Mouse (Mus musculus): ENCODE measurements around the gene Srsf10.

Srsf10 gene

DNA sequence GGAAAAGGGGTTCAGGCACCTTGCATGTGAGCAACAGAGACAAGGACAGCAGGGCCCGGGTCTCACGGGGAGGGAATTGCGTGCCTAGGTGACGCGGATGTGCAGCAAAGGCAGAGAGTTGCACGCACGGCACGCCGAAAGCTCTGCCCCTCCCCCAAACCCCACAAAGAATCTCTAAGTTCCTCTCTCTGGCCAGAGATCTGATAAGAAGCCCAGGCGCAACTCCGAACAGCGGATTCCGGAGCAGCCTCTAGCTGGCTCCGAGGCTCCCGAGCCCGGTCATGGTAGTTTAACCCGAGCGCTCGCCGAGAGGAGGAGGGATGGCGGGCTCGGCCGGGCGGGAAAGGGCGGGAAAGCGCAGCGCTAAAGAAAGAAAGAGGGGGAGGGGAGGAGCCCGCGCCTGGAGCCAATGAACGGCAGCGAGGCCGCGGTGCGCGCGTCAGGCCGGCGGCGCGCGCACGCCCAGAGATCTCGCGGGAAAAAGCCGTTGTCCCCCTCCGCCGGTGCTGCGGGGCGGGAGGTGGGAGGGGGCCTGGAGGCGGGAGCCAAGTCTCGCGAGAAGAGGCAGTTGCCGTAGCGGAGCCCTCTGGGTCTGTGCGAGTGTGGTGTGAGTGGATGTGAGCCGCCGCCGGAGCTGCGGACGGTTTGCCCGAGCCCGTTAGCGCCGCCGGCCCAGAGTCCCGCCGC, at the start of gene Srsf10:
TSS of gene Srsf10 (plus strand) at position 212 of the 687 bp plus-strand sequence.
- in situ Hi-C loops (cut with MboI; ENCODE audit: unreplicated experiment in 2 of 2): loop anchor here in 1 of 2 experiments (10.0 kb wide), 1 partner anchor 931 kb away; the partner anchor contains the start of gene Rsrp1

DNA sequence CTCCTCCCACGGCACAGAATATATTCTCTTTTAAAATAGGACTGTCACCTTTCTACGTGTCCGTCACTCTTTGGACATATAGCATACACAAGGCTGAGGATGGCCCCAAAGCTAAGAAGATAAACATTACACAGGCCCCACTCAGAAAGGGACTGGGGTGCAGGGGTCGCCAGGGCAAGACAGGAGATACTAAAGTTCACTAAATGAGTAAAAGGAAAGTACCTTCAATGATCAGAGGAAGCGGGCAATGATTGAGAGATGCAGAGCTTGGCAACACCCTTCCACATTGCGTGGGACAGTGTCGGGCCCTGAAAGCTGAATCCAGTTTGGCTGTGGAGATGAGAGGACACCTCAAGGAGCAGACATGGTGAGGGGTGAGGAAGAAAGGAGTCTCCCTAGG, 40.7 kb upstream of the Srsf10 start:
- in situ Hi-C loops (cut with MboI; ENCODE audit: unreplicated experiment in 2 of 2): no loop called here

DNA sequence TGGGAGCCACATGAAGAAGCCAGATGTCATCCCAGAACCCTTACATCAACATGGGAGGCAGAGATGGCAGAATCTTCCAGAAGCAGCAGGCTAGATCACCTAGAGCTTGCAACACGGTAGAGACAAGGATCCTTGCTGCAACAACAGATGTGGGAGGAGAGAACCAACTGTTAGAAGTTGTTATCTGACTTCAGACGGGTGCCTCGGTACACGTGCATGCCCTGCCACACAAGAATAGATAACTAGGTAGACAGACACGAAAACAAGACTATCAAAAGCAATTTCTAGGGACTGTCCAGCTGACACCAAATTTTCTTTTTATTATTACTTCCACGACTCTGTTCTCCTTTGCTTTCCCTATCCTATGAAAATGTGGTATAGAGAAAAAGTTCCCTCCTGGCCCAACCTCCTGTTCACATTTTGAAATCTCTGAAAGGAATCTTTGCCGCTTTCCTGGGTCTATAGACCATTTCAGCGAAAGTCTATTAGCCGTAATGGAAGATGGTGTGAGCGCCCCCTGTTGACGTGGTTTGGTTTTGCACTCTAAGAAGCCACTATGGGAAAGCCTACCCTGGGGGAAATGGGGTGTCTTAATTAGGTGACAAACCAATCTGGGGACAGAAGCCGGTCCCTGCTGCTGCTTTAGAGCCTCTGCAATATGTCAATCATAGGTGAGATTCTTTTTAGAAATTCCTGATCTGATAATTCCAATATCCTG, 38.5 kb upstream of the Srsf10 start:
- in situ Hi-C loops (cut with MboI; ENCODE audit: unreplicated experiment in 2 of 2): no loop called here

DNA sequence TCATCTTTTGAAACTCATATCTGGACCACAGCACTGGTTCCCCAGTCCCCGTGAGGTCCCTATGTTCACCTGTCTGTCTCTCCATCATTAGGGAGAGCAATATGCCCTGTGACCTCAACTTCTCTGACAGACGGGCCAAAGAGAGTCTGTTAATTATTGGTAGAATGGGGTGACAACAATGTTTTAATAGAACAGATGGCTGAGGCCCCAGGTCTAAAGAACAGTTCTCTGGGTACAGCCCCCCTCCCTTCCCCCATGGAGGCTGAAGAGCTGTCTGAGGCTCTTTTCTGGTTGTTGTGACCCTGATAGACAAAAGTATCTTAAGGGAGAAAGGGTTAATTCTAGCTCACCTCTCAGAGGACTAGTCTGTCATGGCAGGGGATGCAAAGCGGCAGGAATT, 37.2 kb upstream of the Srsf10 start:
- in situ Hi-C loops (cut with MboI; ENCODE audit: unreplicated experiment in 2 of 2): no loop called here

DNA sequence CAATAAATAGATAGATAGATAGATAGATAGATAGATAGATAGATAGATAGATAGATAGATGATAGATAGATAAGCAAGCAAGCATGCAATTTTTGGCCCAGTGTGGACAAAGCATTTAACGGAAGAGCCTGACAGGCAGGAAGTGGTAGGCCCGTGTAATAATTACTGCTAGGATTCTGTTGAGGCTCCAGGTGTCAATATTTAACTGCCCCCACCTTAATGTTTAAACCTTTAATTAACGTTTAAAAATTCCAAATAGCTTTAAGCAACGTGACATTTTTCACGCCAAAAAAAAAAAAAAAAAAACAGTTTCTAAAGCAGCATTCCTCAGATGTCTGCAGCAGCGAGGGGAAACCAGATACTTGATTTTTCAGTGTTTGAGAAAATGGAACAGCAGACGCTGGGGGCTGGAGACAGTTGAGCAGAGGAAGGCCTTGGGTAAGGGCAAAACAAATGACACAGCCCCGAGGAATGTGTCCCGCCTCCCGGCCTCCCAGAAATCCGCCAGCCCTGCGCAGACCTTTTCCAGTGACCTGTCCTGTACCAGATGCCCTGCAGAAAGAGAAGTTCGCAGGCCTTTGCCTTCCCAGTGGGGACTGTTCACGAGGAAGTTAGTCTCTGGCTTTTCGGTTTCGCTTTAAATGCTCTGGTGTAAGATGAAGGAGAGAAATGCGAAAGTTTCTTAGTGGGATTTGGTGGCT, 35.6 kb upstream of the Srsf10 start:
- in situ Hi-C loops (cut with MboI; ENCODE audit: unreplicated experiment in 2 of 2): no loop called here

DNA sequence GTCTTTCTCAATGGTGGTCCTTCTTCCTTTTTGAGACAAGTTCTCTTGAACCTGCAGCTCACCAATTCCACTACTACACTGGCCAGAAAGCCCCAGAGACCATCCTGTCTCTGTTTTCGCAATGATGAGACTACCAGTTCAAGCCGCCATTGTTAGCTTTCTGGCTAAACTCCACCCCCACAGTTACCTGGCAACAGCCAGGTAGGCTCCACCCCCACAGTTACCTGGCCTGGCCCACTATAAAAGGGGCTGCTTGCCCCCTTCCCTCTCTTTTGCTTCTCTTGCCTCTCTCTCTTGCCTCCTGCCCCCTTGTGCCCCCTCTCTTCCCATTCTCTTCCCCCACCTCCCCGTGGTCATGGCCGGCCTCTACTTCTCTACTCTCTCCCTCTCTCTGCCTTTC, 33.8 kb upstream of the Srsf10 start:
- in situ Hi-C loops (cut with MboI; ENCODE audit: unreplicated experiment in 2 of 2): no loop called here

DNA sequence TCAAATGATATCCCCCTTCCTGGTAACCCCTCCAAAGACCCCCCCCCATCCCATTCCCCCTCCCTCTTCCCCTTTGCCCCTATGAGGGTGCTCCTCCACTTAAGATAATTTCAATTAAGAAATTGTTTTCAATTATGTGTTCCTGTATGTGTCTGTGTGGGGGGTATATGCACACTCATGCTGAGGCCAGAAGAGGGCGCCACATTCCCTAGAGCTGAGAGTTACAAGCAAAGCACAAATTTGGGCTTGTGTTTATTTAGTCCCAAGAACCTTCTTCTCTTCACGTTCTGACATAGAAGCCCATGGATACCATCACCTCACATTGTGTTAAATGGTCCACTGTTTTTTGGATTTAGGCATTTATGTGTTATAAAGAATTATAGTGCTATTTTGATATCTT, 32.2 kb upstream of the Srsf10 start:
- in situ Hi-C loops (cut with MboI; ENCODE audit: unreplicated experiment in 2 of 2): no loop called here

DNA sequence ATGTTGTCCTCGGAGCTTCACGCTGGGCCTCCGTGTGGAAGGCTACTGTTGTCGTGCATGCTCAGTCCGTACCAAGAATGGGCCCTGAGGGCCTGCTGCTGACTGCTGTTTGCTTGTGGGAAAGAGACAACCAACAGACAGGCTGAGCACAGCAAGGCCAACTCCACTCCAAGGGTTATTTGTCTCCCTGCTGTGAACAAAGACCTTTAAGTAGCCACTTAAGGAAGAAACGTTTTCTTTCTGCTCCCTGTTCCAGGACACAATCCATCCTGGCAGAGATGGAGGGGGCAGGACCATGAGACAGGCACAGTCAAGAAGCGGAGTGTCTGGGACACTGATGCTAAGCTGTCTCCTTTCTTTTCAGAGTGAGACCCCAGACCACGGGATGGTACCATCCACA, 31.3 kb upstream of the Srsf10 start:
- in situ Hi-C loops (cut with MboI; ENCODE audit: unreplicated experiment in 2 of 2): no loop called here

DNA sequence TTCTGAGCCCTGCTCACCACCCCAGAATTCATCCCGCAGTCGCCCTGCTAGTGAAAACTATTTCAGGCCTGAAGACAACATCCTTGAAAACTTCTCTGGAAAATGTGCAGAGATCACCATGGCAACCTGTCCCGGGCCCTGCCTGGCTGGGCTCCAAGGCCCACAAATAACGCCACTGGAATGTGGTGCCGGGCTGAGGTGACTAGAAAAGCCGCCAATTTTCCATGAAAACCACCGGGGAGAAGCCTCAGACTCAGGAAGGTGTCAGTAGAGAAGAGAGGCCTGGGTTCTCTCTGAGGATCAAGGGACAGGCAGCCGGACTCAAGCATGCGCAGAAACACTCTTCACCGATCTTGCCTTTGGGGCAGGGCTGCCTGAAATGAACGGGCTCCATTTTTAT, 27.1 kb upstream of the Srsf10 start:
- in situ Hi-C loops (cut with MboI; ENCODE audit: unreplicated experiment in 2 of 2): no loop called here

DNA sequence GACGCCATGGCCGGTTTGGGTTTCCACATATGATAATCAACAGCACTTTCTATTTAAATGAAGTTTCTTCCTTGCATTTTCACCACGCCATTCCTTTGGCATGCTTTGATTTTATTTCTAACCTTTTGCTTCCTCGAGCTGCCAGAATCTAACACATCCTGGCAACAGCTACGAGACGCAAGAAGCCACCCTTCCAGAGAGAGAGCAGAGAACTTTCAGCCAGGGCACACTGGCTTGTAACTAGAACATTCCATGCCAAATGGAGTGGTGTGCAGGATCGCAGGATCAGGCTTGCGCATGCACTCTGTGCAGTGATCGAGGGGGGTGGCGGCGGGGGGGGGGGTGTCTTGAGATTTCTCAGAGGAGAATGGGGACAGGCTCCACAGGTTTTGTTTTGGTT, 23.5 kb upstream of the Srsf10 start:
- in situ Hi-C loops (cut with MboI; ENCODE audit: unreplicated experiment in 2 of 2): no loop called here

DNA sequence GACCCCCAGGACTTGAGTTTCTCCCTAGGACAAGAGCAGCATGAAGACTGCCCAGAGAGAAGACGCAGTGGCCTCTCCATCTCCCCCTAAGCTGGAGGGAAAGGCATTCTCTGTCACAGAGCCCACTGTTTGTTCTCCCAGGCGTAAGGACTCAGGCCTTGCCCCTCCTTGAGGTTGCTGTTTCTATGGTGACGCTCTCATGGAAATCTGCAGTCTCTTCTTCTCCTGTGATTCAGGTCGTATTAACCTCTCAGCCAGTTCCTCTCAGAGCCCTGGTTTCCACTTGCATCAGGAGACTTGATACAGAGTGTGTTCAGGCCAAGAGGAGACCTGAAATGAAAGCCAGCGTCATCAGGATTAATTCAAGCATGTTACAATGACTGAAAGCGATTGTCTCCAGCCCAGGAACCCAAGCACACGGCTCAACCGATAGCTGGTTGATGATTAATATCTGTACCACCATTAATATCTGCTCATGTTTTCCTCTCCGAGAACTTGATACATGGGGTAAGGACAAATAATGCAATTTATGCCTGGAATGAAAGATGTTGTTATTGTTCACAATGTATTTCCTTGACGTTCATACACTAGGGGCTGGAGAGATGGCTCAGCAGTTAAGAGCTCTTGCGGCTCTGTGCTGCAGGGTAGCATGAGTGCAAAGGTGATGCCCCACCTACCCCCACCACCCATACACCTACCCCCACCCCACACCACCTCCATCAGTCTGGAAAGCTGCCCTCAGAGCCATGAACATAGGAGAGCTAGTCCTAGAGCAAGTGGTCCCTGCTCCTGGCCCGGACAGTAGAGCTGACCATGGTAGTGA, 22.0 kb upstream of the Srsf10 start:
- in situ Hi-C loops (cut with MboI; ENCODE audit: unreplicated experiment in 2 of 2): no loop called here

DNA sequence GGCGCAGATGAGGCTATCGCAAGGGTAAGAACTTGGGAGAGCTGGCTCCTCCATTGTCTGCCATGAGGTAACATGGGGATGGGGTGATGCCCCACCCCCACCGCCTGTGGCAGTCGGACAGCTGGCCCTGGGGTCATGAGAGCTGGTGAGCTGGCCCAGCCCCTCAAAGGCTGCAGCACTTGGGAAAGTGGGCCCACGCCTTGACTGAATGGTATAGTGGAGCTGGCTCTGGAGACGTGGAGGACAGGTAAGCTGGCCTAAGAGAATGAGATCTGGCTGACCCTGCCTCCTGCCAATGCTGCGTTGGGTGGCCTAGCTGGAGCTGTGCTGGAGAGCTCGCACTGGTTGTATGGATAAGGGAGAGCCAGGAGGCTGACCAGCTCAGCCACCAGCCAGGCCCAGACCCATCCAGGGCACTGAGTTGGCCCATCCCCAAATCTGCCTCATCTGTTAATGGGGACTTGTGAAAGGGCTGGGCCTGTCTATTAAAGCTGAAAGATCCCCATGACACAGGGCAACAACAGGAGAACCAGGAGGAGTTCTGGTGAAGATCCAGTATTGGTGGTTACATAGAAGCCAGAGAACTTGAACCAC, 21.3 kb upstream of the Srsf10 start:
- in situ Hi-C loops (cut with MboI; ENCODE audit: unreplicated experiment in 2 of 2): no loop called here

DNA sequence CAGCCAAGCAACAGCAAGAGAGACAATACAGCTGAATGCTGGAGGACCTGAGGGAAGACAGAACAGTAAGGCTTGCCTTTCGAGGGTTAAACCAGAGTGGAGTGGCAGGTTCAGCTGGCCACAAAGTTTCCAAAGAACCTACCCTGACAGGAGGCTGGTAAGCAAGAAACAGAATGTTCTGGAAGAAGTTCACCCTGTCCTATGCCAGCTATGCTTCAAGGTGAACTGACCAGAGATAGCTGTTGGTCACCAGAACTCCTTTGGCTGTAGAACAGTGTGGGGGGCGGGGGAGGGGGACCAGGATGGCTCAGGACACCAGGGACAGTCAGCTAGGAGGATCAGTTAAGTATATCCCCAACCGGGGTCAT, 16.6 kb upstream of the Srsf10 start:
- in situ Hi-C loops (cut with MboI; ENCODE audit: unreplicated experiment in 2 of 2): no loop called here

DNA sequence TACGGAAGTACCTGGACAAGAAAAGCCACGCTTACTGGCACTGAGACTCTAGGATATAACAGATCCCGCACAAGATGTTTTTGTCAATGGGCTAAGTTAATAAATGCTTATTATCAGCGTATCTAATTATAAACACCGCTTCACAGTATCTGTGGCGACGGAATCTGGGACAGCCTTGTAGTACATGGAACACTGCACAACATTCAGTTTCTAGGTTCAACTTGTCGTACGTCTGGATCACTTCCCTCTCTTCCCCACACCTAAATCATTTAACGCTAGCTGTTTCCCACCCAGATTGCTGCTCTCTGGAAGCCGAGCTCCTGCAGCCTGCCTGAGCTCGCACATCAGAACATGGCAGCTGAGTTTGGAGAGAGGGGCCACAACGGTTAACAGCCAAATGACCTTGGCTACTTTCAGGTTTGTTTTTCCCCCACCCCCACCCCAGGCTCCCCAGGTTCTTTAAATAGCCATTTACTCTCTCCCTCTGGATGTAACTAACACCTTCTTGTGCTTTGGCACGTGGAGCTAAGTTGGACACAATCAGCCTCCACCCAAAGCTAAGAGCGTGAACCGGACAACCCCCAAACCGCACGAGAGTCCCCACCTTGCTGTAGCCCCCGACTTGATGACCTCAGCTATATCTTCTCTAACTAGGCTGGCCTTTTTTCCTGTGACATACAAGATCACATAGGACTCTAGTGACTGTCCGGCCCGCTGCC, 16.1 kb upstream of the Srsf10 start:
- in situ Hi-C loops (cut with MboI; ENCODE audit: unreplicated experiment in 2 of 2): no loop called here

DNA sequence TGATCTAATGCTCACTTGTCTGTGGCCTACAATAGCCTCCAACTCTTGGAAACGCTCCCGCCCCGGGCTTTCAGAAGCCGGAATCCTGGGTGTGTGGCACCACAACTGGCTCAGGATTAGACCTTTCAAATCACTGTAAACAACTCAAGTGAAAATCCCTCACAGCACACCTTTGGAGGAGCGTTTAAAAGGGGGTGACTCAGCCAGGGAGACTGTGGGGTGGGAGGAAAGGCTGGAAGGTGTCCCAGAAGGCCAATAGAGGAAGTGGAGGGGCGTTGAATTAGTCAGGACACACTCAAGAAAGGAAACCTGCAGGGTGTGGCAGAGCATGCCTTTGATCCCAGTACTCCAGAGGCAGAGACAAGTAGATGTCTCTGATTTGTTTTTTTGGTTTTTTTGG, 11.1 kb upstream of the Srsf10 start:
- in situ Hi-C loops (cut with MboI; ENCODE audit: unreplicated experiment in 2 of 2): no loop called here

DNA sequence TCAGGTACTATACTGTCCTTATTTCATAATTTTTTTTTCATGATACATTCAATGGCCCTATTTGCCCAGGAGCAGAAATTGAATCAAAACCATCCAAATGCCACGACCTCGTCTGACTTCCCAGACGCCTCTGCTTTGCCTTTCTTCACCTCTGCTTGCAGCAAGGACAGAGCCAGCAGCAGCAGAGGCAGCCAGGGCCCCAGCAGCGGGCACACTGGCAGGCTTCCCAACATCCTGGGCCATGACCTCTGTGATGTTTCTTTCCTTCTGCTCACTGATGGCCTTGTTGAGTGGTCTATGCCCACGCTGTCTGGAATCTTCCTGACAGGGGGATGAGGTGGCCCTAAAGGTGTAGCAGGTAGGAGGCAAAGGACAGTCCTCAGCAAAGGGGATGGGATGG, 8.0 kb upstream of the Srsf10 start:
- in situ Hi-C loops (cut with MboI; ENCODE audit: unreplicated experiment in 2 of 2): no loop called here

DNA sequence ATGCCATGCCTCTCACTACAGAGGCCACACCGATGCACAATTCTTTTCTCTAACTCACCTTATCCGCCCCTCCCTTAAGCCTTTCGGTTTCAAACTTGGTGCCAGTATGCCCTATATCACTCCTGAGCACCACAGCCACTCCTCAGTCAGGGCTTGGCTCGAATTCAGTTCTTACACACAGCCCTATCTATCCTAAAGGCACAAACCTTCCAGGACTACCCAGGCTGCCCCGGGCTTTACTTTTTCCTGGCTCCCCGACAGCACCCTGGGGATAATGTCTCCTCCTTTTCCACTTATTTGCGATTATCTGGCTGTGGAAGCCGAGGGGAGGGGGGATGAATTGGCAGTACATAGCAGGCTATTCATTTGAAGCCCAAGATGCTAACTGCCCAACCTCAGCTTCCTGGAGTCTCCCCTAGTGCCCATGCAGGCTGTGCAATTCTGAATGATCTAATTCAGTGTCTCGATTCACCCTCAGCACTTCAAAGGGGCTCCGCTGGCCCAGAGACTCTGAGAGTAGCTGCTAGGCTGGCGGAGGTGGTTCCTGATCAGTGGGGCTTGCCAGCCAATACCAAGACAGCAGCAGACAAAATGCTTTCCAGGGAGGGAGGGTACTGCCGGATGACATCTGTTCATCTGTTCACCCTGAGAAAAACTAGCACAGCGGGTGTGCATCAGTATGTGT, 5.0 kb upstream of the Srsf10 start:
- in situ Hi-C loops (cut with MboI; ENCODE audit: unreplicated experiment in 2 of 2): loop anchor here in 1 of 2 experiments (10.0 kb wide), 1 partner anchor 926 kb away; the partner anchor contains the start of gene Rsrp1

DNA sequence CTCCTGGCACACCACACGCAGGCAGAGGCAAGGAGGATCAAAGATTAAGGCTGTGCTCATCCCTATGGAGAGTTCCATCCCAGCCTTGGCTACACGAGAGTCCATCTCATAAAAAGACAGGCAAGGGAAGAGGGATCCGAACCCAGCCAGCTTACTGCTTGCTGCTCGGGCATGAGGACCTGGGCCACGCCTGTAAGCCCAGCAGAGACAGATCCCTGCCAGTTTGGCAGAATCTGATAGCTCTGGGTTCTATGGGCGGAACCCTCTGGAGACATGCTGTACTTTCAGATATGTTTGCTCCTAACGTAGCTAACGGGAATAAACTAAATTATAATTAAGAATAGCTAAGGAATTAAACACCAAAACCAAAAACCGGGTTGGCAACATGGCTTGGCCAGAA, 3.6 kb upstream of the Srsf10 start:
- in situ Hi-C loops (cut with MboI; ENCODE audit: unreplicated experiment in 2 of 2): loop anchor here in 1 of 2 experiments (10.0 kb wide), 1 partner anchor 927 kb away; the partner anchor contains the start of gene Rsrp1

DNA sequence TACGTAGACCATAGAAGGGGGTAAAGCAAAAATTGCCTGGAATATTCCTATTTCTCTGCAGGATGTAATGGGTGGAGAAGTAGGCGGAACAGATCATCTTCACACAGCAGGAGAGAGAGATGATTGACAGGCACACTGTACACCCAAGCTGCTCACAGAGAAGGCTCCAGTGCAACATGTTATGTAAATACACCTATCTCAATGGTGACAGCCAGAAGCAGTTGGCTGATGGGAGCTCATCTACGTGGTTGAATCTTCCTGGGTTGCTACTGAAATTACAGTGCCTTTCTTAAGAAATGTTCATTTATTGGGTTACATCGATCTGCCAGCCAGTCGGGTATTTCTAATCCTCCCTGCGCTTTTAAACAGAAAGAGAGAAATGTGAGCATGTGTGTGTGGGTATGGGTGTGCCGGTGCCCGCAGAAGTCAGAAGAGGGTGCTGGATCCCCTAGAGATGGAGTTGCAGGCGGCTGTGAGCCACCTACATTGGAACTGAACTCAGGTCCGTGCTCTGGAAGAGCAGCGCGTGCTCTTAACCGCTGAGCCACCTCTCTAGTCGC, 1.5 kb upstream of the Srsf10 start:
- in situ Hi-C loops (cut with MboI; ENCODE audit: unreplicated experiment in 2 of 2): loop anchor here in 1 of 2 experiments (10.0 kb wide), 1 partner anchor 929 kb away; the partner anchor contains the start of gene Rsrp1

Measured in v-Abl transformed pro-B cells (cell line).